8 mouse cellular contexts compared by ENCODE assay signal in the genomic region with DNA sequence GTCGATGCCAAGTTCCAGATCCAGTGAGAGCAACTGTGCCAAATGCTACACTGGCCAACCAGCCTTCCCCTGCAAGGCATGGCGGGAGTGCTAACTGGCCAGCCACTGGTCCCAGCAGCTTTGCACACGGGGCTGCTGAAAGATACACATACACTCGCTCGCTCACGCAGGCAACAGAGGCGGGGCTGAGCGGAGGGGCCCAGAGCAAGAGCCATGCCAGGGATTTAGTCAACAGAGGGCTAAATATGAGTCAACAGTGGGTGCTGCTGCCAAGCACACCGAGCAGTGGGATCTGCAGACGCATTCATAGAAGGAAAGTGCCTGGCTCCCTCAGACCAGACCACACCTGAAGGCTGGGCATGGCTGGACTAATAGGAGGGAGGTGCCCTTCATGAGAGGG. TPM values are rescaled to one million over a fixed set of nuclear protein-coding genes. Genes with fewer than 3 reads are reported as not detected.
A peak's percentile ranks its signal among the peaks of the same experiment; 100 is the strongest.
DNase-seq lines count a peak whose midpoint lies in the region; ATAC-seq and TF ChIP-seq lines count a peak whose summit lies in the region.

No protein-coding gene starts in this region.

- peaks cover 3% of the 10 kb centered on the region; the same call in 1 of the 2 replicates for H3K4me1 ChIP-seq in forebrain, postnatal 0 days (ENCODE audit: insufficient read depth)

- intact Hi-C loops in left cerebral cortex, postnatal 36 days (cut with DNase I), result no loop called here
- intact Hi-C loops in left cerebral cortex, postnatal 14 days (cut with DNase I), result no loop called here

- H3K9ac ChIP-seq in forebrain, postnatal 0 days, result no peak overlapping the region

- no peak for TF ChIP-seq CTCF in forebrain, postnatal 0 days (IDR thresholded peaks at IDR 0.05; ENCODE audit: low read depth)

- H3K4me2 ChIP-seq in forebrain, postnatal 0 days (ENCODE audit: low read depth), result peak overlapping the region; percentile 15; the same call in 1 of the 2 replicates

- peak; percentile 24 to 33 for DNase-seq in left cerebral cortex, postnatal 36 days (ENCODE audit: low spot score in 2 of 2)
- no peak for DNase-seq in left cerebral cortex, postnatal 14 days (ENCODE audit: low spot score in 2 of 2)
- DNase-seq in adrenal gland, postnatal 14 days, result peak; percentile 72
- peak; percentile 59 for DNase-seq in forebrain, postnatal 0 days
- peak; percentile 50 for DNase-seq in kidney, postnatal 10 days
- DNase-seq in right cerebral cortex, postnatal 25 days, result peak; percentile 20
- DNase-seq in embryo, embryonic 11 days, result no peak

- no peaks in the 10 kb centered on the region for H3K9me3 ChIP-seq in forebrain, postnatal 0 days (ENCODE audit: low read length)

- no peak overlapping the region for H3K27ac ChIP-seq in forebrain, postnatal 0 days (ENCODE audit: low read depth, low read length)

- ATAC-seq in forebrain, postnatal 0 days, result peak; percentile 38
- ATAC-seq in erythroblast, adult 5-6 weeks (replicated peaks; ENCODE audit: low FRiP score, poor library complexity, severe bottlenecking), result no peak

- 29% methylated on average over 10 of the region's 10 CpGs for WGBS in forebrain, postnatal 0 days

- no peak overlapping the region for H3K4me3 ChIP-seq in forebrain, postnatal 0 days (ENCODE audit: low read depth, low read length)

- no peaks in the 10 kb centered on the region for H3K36me3 ChIP-seq in forebrain, postnatal 0 days (ENCODE audit: insufficient read depth)

- H3K27me3 ChIP-seq in forebrain, postnatal 0 days (ENCODE audit: insufficient read depth, low read length), result peaks cover 25% of the 10 kb centered on the region

RNA-seq across cellular contexts. Expression of gene Epb41l4b, which starts 3.8 kb away (rescaled TPM):
- 10 to 100 TPM; 33.0 to 38.8 TPM for total RNA-seq in left cerebral cortex, postnatal 36 days (2021)
- 10 to 100 TPM; 17.9 to 21.3 TPM for total RNA-seq in left cerebral cortex, postnatal 14 days (2021)
- total RNA-seq in adrenal gland, postnatal 14 days (2021), result 3.5 and 5.4 TPM in 2 replicates
- total RNA-seq in forebrain, postnatal 0 days (2014; rRNA removed), result 4.2 and 6.2 TPM in 2 replicates
- polyA plus RNA-seq in forebrain, postnatal 0 days (2015; fragmentation: Nextera tagmentation; extraction: Ambion mirVana), result 0.96 and 1.8 TPM in 2 replicates
- total RNA-seq in erythroblast, adult 5-6 weeks (2015; ENCODE audit: low replicate concordance), result 0.63 TPM in 1 of 2 replicates, not detected in the other
- total RNA-seq in erythroblast, adult 5-6 weeks (2017; ENCODE audit: low replicate concordance), result 3.9 TPM in 1 of 2 replicates, not detected in the other

Comparison
In these comparisons a context has a peak if more than half of its experiments do, and no peak if none do; other contexts are left out.
1. DNase-seq: peak in left cerebral cortex, postnatal 36 days (2 of 2), adrenal gland, postnatal 14 days (single experiment), forebrain, postnatal 0 days (single experiment), kidney, postnatal 10 days (single experiment) and right cerebral cortex, postnatal 25 days (single experiment); none in left cerebral cortex, postnatal 14 days (0 of 2) and embryo, embryonic 11 days (single experiment).